Mouse (Mus musculus) adrenal gland, postnatal 4 days (tissue): ENCODE data around the gene Cenpm. TPM values are rescaled to one million over a fixed set of nuclear protein-coding genes. Genes with fewer than 3 reads are reported as not detected.
"Not testable (repeated sequence)": the region's sequence is repeated elsewhere in the genome, so short reads cannot be mapped to it uniquely, and the experiment has no call there.

Experiments used
- DNase-seq, 2 experiments: peaks; one replicate each; pipeline ENCODE4 v3.0.0; 2021 to 2022; ENCODE audit warnings: low spot score in 2 of 2, mixed read lengths in 2 of 2
- total RNA-seq, 2 experiments: library from RNA; stranded (reverse); gene quantifications; 2 replicates each; pipeline ENCODE4 v1.2.3; 2021

Cenpm gene
- total RNA-seq, 2 experiments from 2014 or later: 12.8 to 16.8 TPM

DNA sequence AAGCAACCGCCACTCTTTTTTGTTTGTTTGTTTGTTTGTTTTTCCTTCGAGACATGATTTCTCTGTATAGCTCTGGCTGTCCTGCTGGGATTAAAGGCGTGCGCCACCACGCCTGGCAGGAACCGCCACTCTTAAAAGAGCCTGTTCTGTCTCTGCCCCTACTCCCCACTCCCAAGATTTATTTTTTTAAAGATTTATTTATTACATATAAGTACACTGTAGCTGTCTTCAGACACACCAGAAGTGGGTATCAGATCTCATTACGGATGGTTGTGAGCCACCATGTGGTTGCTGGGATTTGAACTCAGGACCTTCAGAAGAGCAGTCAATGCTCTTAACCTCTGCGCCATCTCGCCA is 235 bp upstream of the Cenpm start:
- not testable (repeated sequence) for DNase-seq

GRCm38 (mm10) chr15:82243742-82244114 is 820 bp downstream of the Cenpm start:
- DNase-seq: no peak

- DNase-seq: no peak
Measured at GRCm38 (mm10) chr15:82243311-82243710, 1.2 kb downstream of the Cenpm start.

- peak; percentile 62 to 75 for DNase-seq
Measured at GRCm38 (mm10) chr15:82236565-82236964, 8.0 kb downstream of the Cenpm start.

GRCm38 (mm10) chr15:82235661-82236060 is 8.9 kb downstream of the Cenpm start:
- DNase-seq: no peak

DNA sequence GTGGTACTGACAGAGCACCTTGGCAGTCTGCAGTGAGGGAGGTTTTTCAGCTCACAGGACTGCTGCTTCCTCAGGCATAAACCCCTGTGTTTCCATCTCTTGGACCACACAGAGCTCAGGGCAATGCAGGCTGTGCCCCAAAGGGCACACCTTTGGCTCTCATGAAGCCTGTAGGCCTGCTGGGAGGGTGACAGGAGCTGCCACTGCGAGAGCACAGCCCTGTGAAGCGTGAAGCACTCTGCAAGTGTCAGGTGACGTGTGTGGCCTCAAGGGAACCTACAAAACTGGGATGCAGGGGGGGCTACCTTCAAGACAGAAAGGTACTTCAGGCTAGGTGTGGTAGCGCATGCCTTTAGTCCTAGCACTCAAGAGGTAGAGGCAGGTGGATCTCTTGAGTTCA is 11.9 kb downstream of the Cenpm start:
- no peak for DNase-seq

DNA sequence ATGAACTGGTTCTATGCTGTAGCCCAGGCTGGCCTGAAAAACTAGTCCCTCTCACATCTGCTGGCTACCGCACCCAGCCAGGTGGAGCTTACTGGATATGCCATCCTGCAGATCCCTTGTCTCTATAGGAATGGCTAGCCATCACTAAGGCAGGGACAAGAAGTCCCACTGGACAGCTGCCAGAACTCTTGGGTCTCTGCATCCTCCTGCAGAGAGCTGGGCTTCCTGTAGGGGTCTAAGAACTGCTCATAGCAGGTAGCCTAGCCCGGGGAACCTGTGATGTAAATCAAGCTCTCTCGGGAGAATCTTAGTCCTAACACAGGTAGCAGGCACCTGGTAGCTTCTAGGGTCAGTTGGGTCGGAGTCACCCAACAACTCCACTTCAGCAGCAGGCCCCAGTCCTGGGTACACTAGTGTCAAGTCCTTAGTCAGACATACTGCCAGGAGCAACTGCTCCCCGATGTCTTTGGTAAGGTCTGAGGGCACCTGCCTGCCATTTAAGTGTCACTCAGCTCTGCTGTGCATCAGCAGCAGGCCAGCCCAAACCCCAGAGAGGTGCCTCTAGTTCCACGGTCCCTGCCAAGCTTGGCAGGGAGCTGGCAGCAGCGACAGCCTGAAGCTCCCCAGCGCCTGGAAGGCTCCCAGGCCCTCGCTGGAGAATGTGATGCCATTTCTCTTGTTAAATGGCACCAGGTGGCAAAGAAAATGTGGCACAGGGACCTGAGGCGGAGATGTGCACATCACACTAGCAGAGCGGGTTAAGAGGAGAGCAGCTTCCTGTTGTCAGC is 12.8 kb downstream of the Cenpm start:
- no peak for DNase-seq

GRCm38 (mm10) chr15:82231100-82231499 is 13.4 kb downstream of the Cenpm start:
- no peak for DNase-seq

- no peak for DNase-seq
Measured at GRCm38 (mm10) chr15:82230098-82230611, 14.4 kb downstream of the Cenpm start.

GRCm38 (mm10) chr15:82229542-82230045 is 15.0 kb downstream of the Cenpm start:
- no peak for DNase-seq

DNA sequence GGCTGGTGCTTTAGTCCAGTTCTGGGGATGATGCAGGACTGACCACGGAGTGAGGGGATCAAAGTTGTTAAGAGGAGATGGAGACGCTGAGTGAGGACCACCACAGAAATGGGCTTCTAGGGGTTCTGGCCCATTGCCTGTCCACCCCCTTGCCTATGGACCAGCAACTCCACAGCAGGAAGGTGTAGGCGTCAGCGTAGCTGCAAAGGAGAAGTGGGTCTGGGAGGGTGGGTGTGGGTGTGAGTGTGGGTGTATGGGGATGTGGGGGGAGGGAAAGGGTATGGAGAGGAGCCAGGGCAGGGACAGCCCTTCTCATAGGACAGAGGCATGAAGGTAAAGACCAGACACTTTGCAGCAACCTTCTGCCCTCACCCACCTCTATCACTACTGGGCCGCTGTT is 18.8 kb downstream of the Cenpm start:
- DNase-seq: no peak

- no peak for DNase-seq
Measured at GRCm38 (mm10) chr15:82224602-82225215, 19.8 kb downstream of the Cenpm start.

- DNase-seq: no peak
Measured at GRCm38 (mm10) chr15:82223657-82224601, 20.6 kb downstream of the Cenpm start, which contains the start of gene Tnfrsf13c. Gene Tnfrsf13c, minus strand, starts transcription at chr15:82224369.

GRCm38 (mm10) chr15:82223251-82223650 is 21.3 kb downstream of the Cenpm start:
- DNase-seq: no peak

GRCm38 (mm10) chr15:82221104-82221860 is 23.3 kb downstream of the Cenpm start:
- DNase-seq: no peak

GRCm38 (mm10) chr15:82220003-82220675 is 24.4 kb downstream of the Cenpm start:
- DNase-seq: no peak

GRCm38 (mm10) chr15:82218778-82219666 is 25.5 kb downstream of the Cenpm start:
- no peak for DNase-seq

GRCm38 (mm10) chr15:82217980-82218379 is 26.6 kb downstream of the Cenpm start:
- DNase-seq: no peak

GRCm38 (mm10) chr15:82217039-82217438 is 27.5 kb downstream of the Cenpm start:
- DNase-seq: no peak
